Mouse (Mus musculus): ENCODE measurements around the gene Tmem115.

Tmem115 gene

GRCm38 (mm10) chr9:107521711-107522399 is 11.9 kb upstream of the Tmem115 start:
- DNase-seq (ENCODE audit: low read depth): no peak

GRCm38 (mm10) chr9:107522400-107522711 is 11.4 kb upstream of the Tmem115 start:
- DNase-seq (ENCODE audit: low read depth): no peak

- peak; percentile 56 for DNase-seq (ENCODE audit: low read depth)
Observed at GRCm38 (mm10) chr9:107526198-107527026, 7.3 kb upstream of the Tmem115 start.

GRCm38 (mm10) chr9:107534408-107535202 is 860 bp downstream of the Tmem115 start:
- no peak for DNase-seq (ENCODE audit: low read depth)

- no peak for DNase-seq (ENCODE audit: low read depth)
Observed at GRCm38 (mm10) chr9:107538231-107538630, 4.5 kb downstream of the Tmem115 start.

GRCm38 (mm10) chr9:107538711-107539110 is 5.0 kb downstream of the Tmem115 start:
- no peak for DNase-seq (ENCODE audit: low read depth)

- DNase-seq (ENCODE audit: low read depth): no peak
Observed at GRCm38 (mm10) chr9:107539940-107540339, 6.2 kb downstream of the Tmem115 start.

GRCm38 (mm10) chr9:107540420-107540819 is 6.7 kb downstream of the Tmem115 start:
- DNase-seq (ENCODE audit: low read depth): no peak

GRCm38 (mm10) chr9:107541005-107541404 is 7.3 kb downstream of the Tmem115 start:
- DNase-seq (ENCODE audit: low read depth): no peak

- DNase-seq (ENCODE audit: low read depth): peak; percentile 92
Observed at GRCm38 (mm10) chr9:107541474-107542351, 8.0 kb downstream of the Tmem115 start, which contains the start of the genes Cyb561d2 and Nprl2. Gene Cyb561d2 (minus strand): TSS chr9:107542193. Gene Nprl2 (plus strand): TSS chr9:107542226.

- DNase-seq (ENCODE audit: low read depth): no peak
Observed at GRCm38 (mm10) chr9:107542352-107542686, 8.6 kb downstream of the Tmem115 start.

- DNase-seq (ENCODE audit: low read depth): no peak
Observed at GRCm38 (mm10) chr9:107542721-107543120, 9.0 kb downstream of the Tmem115 start.

GRCm38 (mm10) chr9:107543299-107543698 is 9.6 kb downstream of the Tmem115 start:
- no peak for DNase-seq (ENCODE audit: low read depth)

GRCm38 (mm10) chr9:107544196-107544700 is 10.5 kb downstream of the Tmem115 start:
- no peak for DNase-seq (ENCODE audit: low read depth)

- DNase-seq (ENCODE audit: low read depth): no peak
Observed at GRCm38 (mm10) chr9:107544729-107545128, 11.0 kb downstream of the Tmem115 start.

- DNase-seq (ENCODE audit: low read depth): no peak
Observed at GRCm38 (mm10) chr9:107545199-107545598, 11.5 kb downstream of the Tmem115 start.

- no peak for DNase-seq (ENCODE audit: low read depth)
Observed at GRCm38 (mm10) chr9:107545602-107546001, 11.9 kb downstream of the Tmem115 start.

- peak; percentile 90 for DNase-seq (ENCODE audit: low read depth)
Observed at GRCm38 (mm10) chr9:107547026-107547425, 13.3 kb downstream of the Tmem115 start, which contains the start of gene Zmynd10. Gene Zmynd10 (plus strand): TSS chr9:107547298.

GRCm38 (mm10) chr9:107547957-107548356 is 14.2 kb downstream of the Tmem115 start:
- no peak for DNase-seq (ENCODE audit: low read depth)

GRCm38 (mm10) chr9:107548820-107549219 is 15.1 kb downstream of the Tmem115 start:
- DNase-seq (ENCODE audit: low read depth): no peak
